Mouse (Mus musculus): ENCODE data around the gene Skil.

DNA sequence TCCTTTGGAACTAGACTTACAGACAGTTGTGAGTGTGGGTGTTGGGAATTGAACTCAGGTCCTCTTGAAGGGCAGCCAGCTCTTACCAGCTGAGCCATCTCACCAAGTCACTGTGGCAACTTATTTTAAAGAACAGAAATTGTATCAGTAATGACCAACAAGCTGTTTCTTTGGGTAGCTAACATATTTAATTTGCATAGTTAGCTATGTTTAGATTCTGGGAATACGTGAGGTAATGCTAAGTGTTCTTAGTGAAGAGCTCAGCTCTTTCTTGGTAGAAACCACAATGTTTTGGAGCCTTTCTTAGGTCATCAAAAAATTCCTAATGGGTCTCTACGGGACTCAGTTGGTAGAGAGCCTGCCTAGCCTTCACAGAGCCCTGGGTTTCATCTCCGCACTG lies 5.9 kb downstream of the Skil start:
- TF ChIP-seq CTCF (IDR thresholded peaks at IDR 0.05; ENCODE audit: extremely low read depth, insufficient read depth, low read length) (no peak), POLR2A (IDR thresholded peaks at IDR 0.05; ENCODE audit: extremely low read depth, insufficient read depth, low read length) (no peak)
